Mouse (Mus musculus): ENCODE measurements around the gene Pum1. TPM values are rescaled to one million over a fixed set of nuclear protein-coding genes. Genes with fewer than 3 reads are reported as not detected.
"Not testable (repeated sequence)": the region's sequence is repeated elsewhere in the genome, so short reads cannot be mapped to it uniquely, and the experiment has no call there.

The Pum1 gene
- polyA plus RNA-seq, 1 experiment: 36.8 TPM

- DNase-seq (ENCODE audit: low spot score): no peak
Measured at GRCm38 (mm10) chr4:130668541-130668940, 5.4 kb downstream of the Pum1 start.

GRCm38 (mm10) chr4:130668991-130669390 lies 5.9 kb downstream of the Pum1 start:
- DNase-seq (ENCODE audit: low spot score): no peak

- DNase-seq (ENCODE audit: low spot score): not testable (repeated sequence)
Measured at GRCm38 (mm10) chr4:130670023-130670422, 6.9 kb downstream of the Pum1 start.

- no peak for DNase-seq (ENCODE audit: low spot score)
Measured at GRCm38 (mm10) chr4:130671079-130671845, 8.1 kb downstream of the Pum1 start.

GRCm38 (mm10) chr4:130672161-130672560 lies 9.0 kb downstream of the Pum1 start:
- no peak for DNase-seq (ENCODE audit: low spot score)

- no peak for DNase-seq (ENCODE audit: low spot score)
Measured at GRCm38 (mm10) chr4:130676746-130677145, 13.6 kb downstream of the Pum1 start.

GRCm38 (mm10) chr4:130678149-130678548 lies 15.0 kb downstream of the Pum1 start:
- no peak for DNase-seq (ENCODE audit: low spot score)

- DNase-seq (ENCODE audit: low spot score): no peak
Measured at GRCm38 (mm10) chr4:130680676-130681075, 17.6 kb downstream of the Pum1 start.

GRCm38 (mm10) chr4:130683051-130683450 lies 19.9 kb downstream of the Pum1 start:
- not testable (repeated sequence) for DNase-seq (ENCODE audit: low spot score)

- no peak for DNase-seq (ENCODE audit: low spot score)
Measured at GRCm38 (mm10) chr4:130693936-130694335, 30.8 kb downstream of the Pum1 start.

- no peak for DNase-seq (ENCODE audit: low spot score)
Measured at GRCm38 (mm10) chr4:130694982-130695381, 31.9 kb downstream of the Pum1 start.

GRCm38 (mm10) chr4:130701061-130701460 lies 37.9 kb downstream of the Pum1 start:
- DNase-seq (ENCODE audit: low spot score): no peak

GRCm38 (mm10) chr4:130702835-130703535 lies 39.9 kb downstream of the Pum1 start:
- no peak for DNase-seq (ENCODE audit: low spot score)

GRCm38 (mm10) chr4:130703601-130704000 lies 40.5 kb downstream of the Pum1 start:
- no peak for DNase-seq (ENCODE audit: low spot score)

GRCm38 (mm10) chr4:130704615-130705014 lies 41.5 kb downstream of the Pum1 start:
- DNase-seq (ENCODE audit: low spot score): no peak

- DNase-seq (ENCODE audit: low spot score): no peak
Measured at GRCm38 (mm10) chr4:130706215-130707000, 43.3 kb downstream of the Pum1 start.

- DNase-seq (ENCODE audit: low spot score): no peak
Measured at GRCm38 (mm10) chr4:130711353-130711848, 48.3 kb downstream of the Pum1 start.

GRCm38 (mm10) chr4:130712341-130712740 lies 49.2 kb downstream of the Pum1 start:
- DNase-seq (ENCODE audit: low spot score): no peak

- DNase-seq (ENCODE audit: low spot score): no peak
Measured at GRCm38 (mm10) chr4:130713430-130713829, 50.3 kb downstream of the Pum1 start.

- no peak for DNase-seq (ENCODE audit: low spot score)
Measured at GRCm38 (mm10) chr4:130715126-130715525, 52.0 kb downstream of the Pum1 start.

- DNase-seq (ENCODE audit: low spot score): no peak
Measured at GRCm38 (mm10) chr4:130715623-130716022, 52.5 kb downstream of the Pum1 start.

- DNase-seq (ENCODE audit: low spot score): no peak
Measured at GRCm38 (mm10) chr4:130719348-130719747, 56.2 kb downstream of the Pum1 start.
